Mouse (Mus musculus) liver, adult 2 months (tissue): ENCODE measurements around the gene Odf2. TPM values are rescaled to one million over a fixed set of nuclear protein-coding genes. Genes with fewer than 3 reads are reported as not detected.
"Not testable (repeated sequence)": the region's sequence is repeated elsewhere in the genome, so short reads cannot be mapped to it uniquely, and the experiment has no call there.

Experiments used
- DNase-seq: peaks from one replicate; pipeline ENCODE4 v3.0.0-alpha.2; 2011; ENCODE audit warnings: low read depth, low spot score; ENCODE audit errors: extremely low read depth
- H3K27ac ChIP-seq: fragments of 200-500 bp; replicated peaks from 2 replicates; pipeline ENCODE4 v1.5.1; 2012; ENCODE audit warnings: low read depth, mild to moderate bottlenecking, control low read depth, inconsistent platforms, low read length; ENCODE audit not compliant: insufficient read depth
- H3K27me3 ChIP-seq: fragments of 200-500 bp; 2 replicates; pipeline ENCODE4 v1.6.1; 2012; ENCODE audit warnings: mild to moderate bottlenecking, moderate library complexity, low read length, inconsistent platforms; ENCODE audit not compliant: control insufficient read depth, insufficient read depth
- H3K36me3 ChIP-seq: fragments of 200-500 bp; 2 replicates; pipeline ENCODE4 v1.6.1; 2012; ENCODE audit warnings: low read length, inconsistent platforms; ENCODE audit not compliant: control insufficient read depth, insufficient read depth
- H3K4me1 ChIP-seq: fragments of 200-500 bp; 2 replicates; pipeline ENCODE4 v1.6.1; 2011; ENCODE audit warnings: low read length; ENCODE audit not compliant: control insufficient read depth, insufficient read depth
- H3K4me3 ChIP-seq: fragments of 200-500 bp; 2 replicates; pipeline ENCODE4 v1.5.1; 2011; ENCODE audit warnings: low read depth, mild to moderate bottlenecking, control low read depth, low read length, moderate library complexity; ENCODE audit not compliant: insufficient read depth
- H3K79me2 ChIP-seq: fragments of 200-500 bp; 2 replicates; pipeline ENCODE4 v1.6.1; 2012; ENCODE audit warnings: inconsistent platforms, mild to moderate bottlenecking, low read length, moderate library complexity; ENCODE audit not compliant: control insufficient read depth, insufficient read depth
- H3K9ac ChIP-seq: fragments of 200-500 bp; 2 replicates; pipeline ENCODE4 v1.6.1; 2012; ENCODE audit warnings: low read depth, mild to moderate bottlenecking, control low read depth, inconsistent platforms, low read length
- CTCF ChIP-seq: fragments of 200-500 bp; IDR thresholded peaks from 2 replicates; pipeline ENCODE4 v1.5.1; 2011; ENCODE audit warnings: low read depth, low read length, control low read depth
- POLR2A ChIP-seq: fragments of 200-500 bp; IDR thresholded peaks from 2 replicates; pipeline ENCODE4 v1.6.1; 2011; ENCODE audit warnings: low read length, control low read depth; ENCODE audit not compliant: insufficient read depth; ENCODE audit errors: extremely low read depth
- WGBS: fragments of 180-500 bp; shearing (Covaris S2); methylation state at CpG from one replicate; pipeline ENCODE4 v1.1.7; 2018; 5-methylcytosine and 5-hydroxymethylcytosine counted together
- polyA plus RNA-seq: library from polyadenylated mRNA; depleted of rRNA; stranded (reverse); fragments of >200 nt; gene quantifications from 2 replicates; pipeline ENCODE4 v1.2.3, GENCODE M21; 2012
- total RNA-seq: library from RNA; depleted of rRNA; stranded (reverse); fragments of >200 nt; gene quantifications from 2 replicates; pipeline ENCODE4 v1.2.3, GENCODE M21; 2014

The Odf2 gene
- total and polyA plus RNA-seq, 2 experiments = 6.4 to 7.0 TPM

- H3K9ac ChIP-seq = peak overlapping the region; percentile 82
- peaks cover 7% of the 10 kb centered on the region; the same call in 1 of the 2 replicates for H3K36me3 ChIP-seq
- H3K79me2 ChIP-seq = peaks cover 4% of the 10 kb centered on the region; the same call in 1 of the 2 replicates
- H3K27me3 ChIP-seq = no peaks in the 10 kb centered on the region
- peak; percentile 55 for DNase-seq
- 3% methylated on average over 59 of the region's 61 CpGs for WGBS
- peak overlapping the region; percentile 93 for H3K4me3 ChIP-seq
- peak overlapping the region; percentile 47 for H3K27ac ChIP-seq
- H3K4me1 ChIP-seq = peaks cover 8% of the 10 kb centered on the region; the same call in 1 of the 2 replicates
- TF ChIP-seq CTCF (peak; percentile 23; the same call in 1 of the 2 replicates), POLR2A (no peak)
These were observed 1.2 kb downstream of the Odf2 start for GRCm38 (mm10) chr2:29889991-29890833.

- Histone ChIP-seq H3K4me3 (no peak overlapping the region), H3K4me1 (peaks cover 8% of the 10 kb centered on the region; the same call in 1 of the 2 replicates), H3K9ac (no peak overlapping the region), H3K36me3 (peaks cover 17% of the 10 kb centered on the region), H3K79me2 (peaks cover 4% of the 10 kb centered on the region; the same call in 1 of the 2 replicates), H3K27ac (no peak overlapping the region), H3K27me3 (no peaks in the 10 kb centered on the region)
- DNase-seq = no peak
- TF ChIP-seq CTCF = no peak
- TF ChIP-seq POLR2A = no peak
- WGBS = 94% methylated on average over 6 of the region's 6 CpGs
These were observed 2.8 kb downstream of the Odf2 start for GRCm38 (mm10) chr2:29891773-29892172.

- no peak overlapping the region for H3K4me3 ChIP-seq
- TF ChIP-seq POLR2A = no peak
- no peak for TF ChIP-seq CTCF
- no peak overlapping the region for H3K9ac ChIP-seq
- no peaks in the 10 kb centered on the region for H3K4me1 ChIP-seq
- peaks cover 25% of the 10 kb centered on the region for H3K36me3 ChIP-seq
- no peaks in the 10 kb centered on the region for H3K79me2 ChIP-seq
- WGBS = 100% methylated on average over 1 of the region's 1 CpGs
- no peak overlapping the region for H3K27ac ChIP-seq
- H3K27me3 ChIP-seq = no peaks in the 10 kb centered on the region
- no peak for DNase-seq
These were observed 7.0 kb downstream of the Odf2 start for GRCm38 (mm10) chr2:29896071-29896470.

- Histone ChIP-seq H3K9ac (no peak overlapping the region), H3K79me2 (no peaks in the 10 kb centered on the region), H3K27ac (no peak overlapping the region), H3K4me3 (no peak overlapping the region), H3K36me3 (peaks cover 33% of the 10 kb centered on the region), H3K4me1 (no peaks in the 10 kb centered on the region), H3K27me3 (no peaks in the 10 kb centered on the region)
- WGBS = 92% methylated on average over 2 of the region's 2 CpGs
- TF ChIP-seq POLR2A (no peak), CTCF (no peak)
- no peak for DNase-seq
These were observed 8.3 kb downstream of the Odf2 start for GRCm38 (mm10) chr2:29897366-29897765.

GRCm38 (mm10) chr2:29898081-29898480, 9.1 kb downstream of the Odf2 start:
- 95% methylated on average over 1 of the region's 1 CpGs for WGBS

GRCm38 (mm10) chr2:29902194-29902593, 13.2 kb downstream of the Odf2 start:
- Histone ChIP-seq H3K4me1 (no peaks in the 10 kb centered on the region), H3K27ac (no peak overlapping the region), H3K27me3 (no peaks in the 10 kb centered on the region), H3K79me2 (no peaks in the 10 kb centered on the region), H3K36me3 (peaks cover 33% of the 10 kb centered on the region), H3K9ac (no peak overlapping the region), H3K4me3 (no peak overlapping the region)
- 87% methylated on average over 10 of the region's 10 CpGs for WGBS
- no peak for TF ChIP-seq POLR2A
- TF ChIP-seq CTCF = no peak
- DNase-seq = no peak

More at GRCm38 (mm10) chr2:29898081-29898480, 9.1 kb downstream of the Odf2 start:
- no peaks in the 10 kb centered on the region for H3K4me1 ChIP-seq
- no peak for DNase-seq
- peaks cover 34% of the 10 kb centered on the region for H3K36me3 ChIP-seq
- no peaks in the 10 kb centered on the region for H3K79me2 ChIP-seq
- no peak overlapping the region for H3K4me3 ChIP-seq
- no peak overlapping the region for H3K9ac ChIP-seq
- H3K27me3 ChIP-seq = no peaks in the 10 kb centered on the region
- no peak overlapping the region for H3K27ac ChIP-seq
- TF ChIP-seq CTCF = no peak
- TF ChIP-seq POLR2A = no peak

- WGBS = 89% methylated on average over 2 of the region's 2 CpGs
- H3K4me1 ChIP-seq, H3K4me3 ChIP-seq, H3K9ac ChIP-seq, H3K27ac ChIP-seq, DNase-seq, H3K79me2 ChIP-seq, H3K27me3 ChIP-seq: not testable (repeated sequence)
- peaks cover 25% of the 10 kb centered on the region for H3K36me3 ChIP-seq
These were observed 19.1 kb downstream of the Odf2 start for GRCm38 (mm10) chr2:29908171-29908570.
